Mouse (Mus musculus) liver, adult 10 weeks (tissue): ENCODE results near the gene Trpv4. TPM values are rescaled to one million over a fixed set of nuclear protein-coding genes. Genes with fewer than 3 reads are reported as not detected.

Experiments
- polyA plus RNA-seq: library from polyadenylated mRNA; stranded (reverse); fragments of 350-450 nt; fragmentation: Illumina TruSeq; extraction: RNeasy Lipid Tissue Mini Kit (QIAGEN cat#74804); gene quantifications from one replicate; pipeline ENCODE4 v1.2.3, GENCODE M21; 2014; ENCODE audit warnings: low read depth, low replicate concordance

The Trpv4 gene
- not detected for polyA plus RNA-seq

GRCm38 (mm10) chr5:114658255-114658654, at the start of gene Trpv4:
TSS of gene Trpv4 (minus strand) at chr5:114658421.

GRCm38 (mm10) chr5:114707265-114708068, 49.2 kb upstream of the Trpv4 start, which contains the start of gene Tchp:
TSS of gene Tchp (plus strand) at chr5:114707760.

GRCm38 (mm10) chr5:114690633-114691567, 32.7 kb upstream of the Trpv4 start, which contains the start of gene Gltp:
TSS of gene Gltp (minus strand) at chr5:114690984.

Other genes starting within 250 kb of the Trpv4 start
- gene Mmab, start 214.4 kb downstream of the Trpv4 start, polyA plus RNA-seq: 13.3 TPM
- gene Mvk, start 214.2 kb downstream of the Trpv4 start, polyA plus RNA-seq: 1.1 TPM
- not detected for gene Fam222a, start 90.4 kb downstream of the Trpv4 start, polyA plus RNA-seq
- gene Gltp, start 32.6 kb upstream of the Trpv4 start, polyA plus RNA-seq: 1.7 TPM
- gene Tchp, start 49.3 kb upstream of the Trpv4 start, polyA plus RNA-seq: 0.56 TPM
- gene Ankrd13a, start 116.3 kb upstream of the Trpv4 start, polyA plus RNA-seq: 11.6 TPM
- gene Git2, start 117.1 kb upstream of the Trpv4 start, polyA plus RNA-seq: 5.6 TPM
- 1.9 TPM for gene 1500011B03Rik, start 165.0 kb upstream of the Trpv4 start, polyA plus RNA-seq
- not detected for gene 4930519G04Rik, start 195.2 kb upstream of the Trpv4 start, polyA plus RNA-seq
- gene Gm9936, start 200.3 kb upstream of the Trpv4 start, polyA plus RNA-seq: not detected
- 8.3 TPM for gene Oasl2, start 238.5 kb upstream of the Trpv4 start, polyA plus RNA-seq